Mouse (Mus musculus) ovary, adult 10 weeks (tissue): ENCODE data around the gene Pdcd1. TPM values are rescaled to one million over a fixed set of nuclear protein-coding genes. Genes with fewer than 3 reads are reported as not detected.

ENCODE experiments used
- polyA plus RNA-seq: library from polyadenylated mRNA; stranded (reverse); fragments of 350-450 nt; fragmentation: Illumina TruSeq; extraction: RNeasy Lipid Tissue Mini Kit (QIAGEN cat#74804); gene quantifications from one replicate; pipeline ENCODE4 v1.2.3, GENCODE M21; 2014

Pdcd1 gene
- polyA plus RNA-seq: not detected

GRCm38 (mm10) chr1:94052373-94052772 lies at the start of gene Pdcd1:
Gene Pdcd1, minus strand, starts transcription at chr1:94052553.

GRCm38 (mm10) chr1:94020151-94020550 lies 32.2 kb downstream of the Pdcd1 start, which contains the start of gene Neu4:
Gene Neu4, plus strand, starts transcription at chr1:94020451.

GRCm38 (mm10) chr1:93990209-93990608 lies 62.1 kb downstream of the Pdcd1 start, which contains the start of gene Gal3st2c:
Gene Gal3st2c, plus strand, starts transcription at chr1:93990509.

Other genes with a start within 250 kb of the Pdcd1 start
- 20.5 TPM for gene Ing5, start 248.6 kb downstream of the Pdcd1 start, polyA plus RNA-seq
- 21.1 TPM for gene D2hgdh, start 227.6 kb downstream of the Pdcd1 start, polyA plus RNA-seq
- gene Gal3st2, start 191.2 kb downstream of the Pdcd1 start, polyA plus RNA-seq: 0.34 TPM
- gene Gal3st2b, start 134.2 kb downstream of the Pdcd1 start, polyA plus RNA-seq: not detected
- gene Gal3st2c, start 62.0 kb downstream of the Pdcd1 start, polyA plus RNA-seq: 0.54 TPM
- gene Neu4, start 32.1 kb downstream of the Pdcd1 start, polyA plus RNA-seq: not detected